Mouse (Mus musculus): ENCODE data around the gene St7l. TPM values are rescaled to one million over a fixed set of nuclear protein-coding genes. Genes with fewer than 3 reads are reported as not detected.
"Not testable (repeated sequence)": the region's sequence is repeated elsewhere in the genome, so short reads cannot be mapped to it uniquely, and the experiment has no call there.

St7l gene
- polyA plus RNA-seq, 1 experiment, result 4.4 TPM

GRCm38 (mm10) chr3:104835797-104836196 is 28.0 kb upstream of the St7l start:
- Histone ChIP-seq H3K27me3 (replicated peaks) (no peaks in the 10 kb centered on the region), H3K4me3 (replicated peaks) (no peak overlapping the region), H3K9me3 (no peaks in the 10 kb centered on the region), H3K4me1 (peaks cover 17% of the 10 kb centered on the region), H3K36me3 (replicated peaks; ENCODE audit: low read length) (peaks cover 94% of the 10 kb centered on the region)
- TF ChIP-seq GATA1 (IDR thresholded peaks at IDR 0.05; ENCODE audit: borderline replicate concordance, low read length) (no peak), FLI1 (IDR thresholded peaks at IDR 0.05; ENCODE audit: low read length) (no peak)

DNA sequence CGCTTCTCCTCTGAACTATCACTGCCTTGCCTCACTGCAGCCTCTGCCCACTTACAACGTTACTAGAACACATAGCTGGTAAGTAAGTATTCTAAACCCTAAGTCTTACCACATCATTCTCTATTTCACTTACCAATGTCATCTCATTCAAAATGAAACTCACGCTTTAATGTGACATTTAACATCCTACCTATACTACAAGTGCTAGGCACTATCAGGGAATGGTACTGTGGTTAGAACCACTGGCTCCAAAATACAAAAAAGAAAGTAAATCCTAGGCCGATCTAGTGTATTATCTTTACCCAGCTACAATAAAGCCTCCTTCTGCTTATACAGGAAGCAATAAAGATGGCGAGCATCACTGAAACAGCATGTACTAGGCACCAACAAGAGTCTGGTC is 22.8 kb upstream of the St7l start:
- TF ChIP-seq GATA1 (IDR thresholded peaks at IDR 0.05; ENCODE audit: borderline replicate concordance, low read length), result no peak
- TF ChIP-seq FLI1 (IDR thresholded peaks at IDR 0.05; ENCODE audit: low read length), result no peak
- no peaks in the 10 kb centered on the region for H3K27me3 ChIP-seq (replicated peaks)
- H3K4me1 ChIP-seq, result peaks cover under 1% of the 10 kb centered on the region; the same call in 1 of the 2 replicates
- peaks cover 93% of the 10 kb centered on the region for H3K36me3 ChIP-seq (replicated peaks; ENCODE audit: low read length)
- no peaks in the 10 kb centered on the region for H3K9me3 ChIP-seq
- no peak overlapping the region for H3K4me3 ChIP-seq (replicated peaks)

- Histone ChIP-seq H3K36me3 (replicated peaks; ENCODE audit: low read length) (peaks cover 84% of the 10 kb centered on the region), H3K27me3 (replicated peaks) (no peaks in the 10 kb centered on the region), H3K4me1 (peaks cover 29% of the 10 kb centered on the region), H3K9me3 (no peaks in the 10 kb centered on the region), H3K4me3 (replicated peaks) (no peak overlapping the region)
- no peak for TF ChIP-seq GATA1 (IDR thresholded peaks at IDR 0.05; ENCODE audit: borderline replicate concordance, low read length)
- TF ChIP-seq FLI1 (IDR thresholded peaks at IDR 0.05; ENCODE audit: low read length), result no peak
Measured at GRCm38 (mm10) chr3:104846601-104847000, 17.2 kb upstream of the St7l start.

- peaks cover 54% of the 10 kb centered on the region for H3K4me1 ChIP-seq
- peaks cover 68% of the 10 kb centered on the region for H3K36me3 ChIP-seq (replicated peaks; ENCODE audit: low read length)
- no peak for TF ChIP-seq FLI1 (IDR thresholded peaks at IDR 0.05; ENCODE audit: low read length)
- peak overlapping the region; percentile 4 for H3K4me3 ChIP-seq (replicated peaks)
- no peaks in the 10 kb centered on the region for H3K9me3 ChIP-seq
- H3K27me3 ChIP-seq (replicated peaks), result no peaks in the 10 kb centered on the region
Measured at GRCm38 (mm10) chr3:104854465-104854864, 9.3 kb upstream of the St7l start.

DNA sequence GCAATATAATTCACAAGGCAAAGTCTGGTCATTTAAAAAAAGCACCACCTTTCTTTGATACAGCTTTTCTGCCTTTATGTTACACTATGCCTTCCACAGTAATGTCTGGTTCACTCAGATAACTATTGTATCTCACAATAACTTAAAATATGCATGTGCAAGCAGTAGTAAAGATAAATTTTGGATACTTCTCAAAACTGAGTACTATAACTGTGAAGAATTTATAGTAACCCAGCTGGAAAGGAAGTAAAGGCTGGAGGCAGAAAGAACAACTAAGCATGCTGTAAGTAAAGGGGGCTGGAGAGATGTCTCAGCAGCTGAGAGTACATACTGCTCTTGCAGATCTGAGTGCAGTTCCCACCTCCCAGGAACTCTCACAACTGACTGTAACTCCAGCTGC is 8.9 kb upstream of the St7l start:
- TF ChIP-seq FLI1 (IDR thresholded peaks at IDR 0.05; ENCODE audit: low read length) (no peak), GATA1 (IDR thresholded peaks at IDR 0.05; ENCODE audit: borderline replicate concordance, low read length) (no peak)
- H3K4me3 ChIP-seq (replicated peaks), result peak overlapping the region; percentile 71
- H3K36me3 ChIP-seq (replicated peaks; ENCODE audit: low read length), result peaks cover 68% of the 10 kb centered on the region
- H3K27me3 ChIP-seq (replicated peaks), result no peaks in the 10 kb centered on the region
- peaks cover 58% of the 10 kb centered on the region for H3K4me1 ChIP-seq
- no peaks in the 10 kb centered on the region for H3K9me3 ChIP-seq

- Histone ChIP-seq H3K27me3 (replicated peaks) (no peaks in the 10 kb centered on the region), H3K4me3 (replicated peaks) (peak overlapping the region; percentile 50), H3K4me1 (peaks cover 68% of the 10 kb centered on the region), H3K9me3 (no peaks in the 10 kb centered on the region), H3K36me3 (replicated peaks; ENCODE audit: low read length) (peaks cover 67% of the 10 kb centered on the region)
- no peak for TF ChIP-seq FLI1 (IDR thresholded peaks at IDR 0.05; ENCODE audit: low read length)
- no peak for TF ChIP-seq GATA1 (IDR thresholded peaks at IDR 0.05; ENCODE audit: borderline replicate concordance, low read length)
Measured at GRCm38 (mm10) chr3:104856106-104856505, 7.7 kb upstream of the St7l start.

DNA sequence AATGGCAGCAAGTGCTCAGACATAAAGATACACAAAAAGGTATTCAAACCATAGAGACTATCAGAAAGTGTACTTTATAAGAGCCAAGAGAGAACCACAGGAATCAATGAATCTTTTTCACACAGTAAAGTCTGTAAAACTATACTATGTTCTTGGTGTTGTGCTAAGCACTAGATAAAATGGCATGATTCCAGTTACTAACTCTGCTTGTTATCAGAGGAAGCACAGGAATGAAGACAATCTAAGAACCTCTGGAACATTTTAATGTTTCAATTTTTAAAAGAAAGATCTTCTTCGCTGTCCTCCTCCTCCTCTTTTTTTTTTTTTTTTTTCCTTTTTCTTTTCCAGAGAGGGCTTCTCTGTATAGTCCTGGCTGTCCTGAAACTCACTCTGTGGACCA is 5.2 kb upstream of the St7l start:
- peaks cover 62% of the 10 kb centered on the region for H3K36me3 ChIP-seq (replicated peaks; ENCODE audit: low read length)
- H3K27me3 ChIP-seq (replicated peaks), result no peaks in the 10 kb centered on the region
- TF ChIP-seq FLI1 (IDR thresholded peaks at IDR 0.05; ENCODE audit: low read length) (no peak), GATA1 (IDR thresholded peaks at IDR 0.05; ENCODE audit: borderline replicate concordance, low read length) (no peak)
- H3K9me3 ChIP-seq, result no peaks in the 10 kb centered on the region
- peaks cover 77% of the 10 kb centered on the region for H3K4me1 ChIP-seq
- H3K4me3 ChIP-seq (replicated peaks), result no peak overlapping the region

- H3K4me1 ChIP-seq, result peaks cover 38% of the 10 kb centered on the region
- H3K9me3 ChIP-seq, result no peaks in the 10 kb centered on the region
- H3K36me3 ChIP-seq (replicated peaks; ENCODE audit: low read length), result peaks cover 32% of the 10 kb centered on the region
- TF ChIP-seq FLI1 (IDR thresholded peaks at IDR 0.05; ENCODE audit: low read length) (no peak), GATA1 (IDR thresholded peaks at IDR 0.05; ENCODE audit: borderline replicate concordance, low read length) (no peak)
- no peaks in the 10 kb centered on the region for H3K27me3 ChIP-seq (replicated peaks)
- H3K4me3 ChIP-seq (replicated peaks), result peak overlapping the region; percentile 93
Measured at GRCm38 (mm10) chr3:104864651-104865340, 991 bp downstream of the St7l start.

DNA sequence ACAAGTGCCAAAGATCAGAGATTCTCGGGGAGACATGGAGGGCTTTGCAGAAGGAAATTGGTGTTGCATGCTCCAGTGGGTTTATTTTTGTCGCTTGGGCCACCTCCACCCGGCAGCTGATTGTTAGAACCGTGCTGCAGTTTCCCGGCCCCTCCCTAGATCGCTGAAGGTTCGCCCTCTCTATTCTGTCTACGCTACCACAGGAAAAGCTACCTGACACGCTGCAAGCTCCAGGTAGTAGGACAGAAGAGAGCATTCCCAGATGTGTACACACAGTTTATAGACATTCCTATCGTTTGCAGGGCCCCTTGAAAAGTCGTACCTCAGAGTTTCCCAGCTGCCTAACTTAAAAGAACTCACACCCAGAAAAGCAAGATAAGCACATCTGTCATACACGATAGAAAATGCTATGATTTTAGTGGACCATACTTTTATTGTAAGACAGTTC is 1.6 kb downstream of the St7l start:
- no peaks in the 10 kb centered on the region for H3K9me3 ChIP-seq
- H3K36me3 ChIP-seq (replicated peaks; ENCODE audit: low read length), result peaks cover 35% of the 10 kb centered on the region
- peak overlapping the region; percentile 93 for H3K4me3 ChIP-seq (replicated peaks)
- peaks cover 34% of the 10 kb centered on the region for H3K4me1 ChIP-seq
- H3K27me3 ChIP-seq (replicated peaks), result no peaks in the 10 kb centered on the region
- TF ChIP-seq GATA1 (IDR thresholded peaks at IDR 0.05; ENCODE audit: borderline replicate concordance, low read length) (no peak), FLI1 (IDR thresholded peaks at IDR 0.05; ENCODE audit: low read length) (no peak)

GRCm38 (mm10) chr3:104866674-104867073 is 2.9 kb downstream of the St7l start:
- H3K9me3 ChIP-seq; H3K27me3 ChIP-seq (replicated peaks): not testable (repeated sequence)
- peak overlapping the region; percentile 70 for H3K4me3 ChIP-seq (replicated peaks)
- peaks cover 42% of the 10 kb centered on the region for H3K36me3 ChIP-seq (replicated peaks; ENCODE audit: low read length)
- H3K4me1 ChIP-seq, result peaks cover 21% of the 10 kb centered on the region

GRCm38 (mm10) chr3:104869611-104870010 is 5.8 kb downstream of the St7l start:
- H3K4me1 ChIP-seq, result peaks cover 18% of the 10 kb centered on the region
- no peak overlapping the region for H3K4me3 ChIP-seq (replicated peaks)
- no peak for TF ChIP-seq FLI1 (IDR thresholded peaks at IDR 0.05; ENCODE audit: low read length)
- TF ChIP-seq GATA1 (IDR thresholded peaks at IDR 0.05; ENCODE audit: borderline replicate concordance, low read length), result no peak
- no peaks in the 10 kb centered on the region for H3K27me3 ChIP-seq (replicated peaks)
- H3K36me3 ChIP-seq (replicated peaks; ENCODE audit: low read length), result peaks cover 63% of the 10 kb centered on the region
- no peaks in the 10 kb centered on the region for H3K9me3 ChIP-seq

Measured in megakaryocyte, embryonic 14.5 days (primary cell).